Mouse (Mus musculus) kidney, embryonic 14.5 days (tissue): Measurements from ENCODE around the gene Aqr. TPM values are rescaled to one million over a fixed set of nuclear protein-coding genes. Genes with fewer than 3 reads are reported as not detected.

Experiments
- microRNA-seq: library from miRNA; unstranded; fragments of <30 nt; microRNA quantifications from one replicate; pipeline ENCODE4, GENCODE M21; 2016
- polyA plus RNA-seq: library from polyadenylated mRNA; unstranded; fragments of >200 nt; fragmentation: Nextera tagmentation; extraction: Ambion mirVana; gene quantifications from 2 replicates; pipeline ENCODE4 v1.2.1, GENCODE M21; 2014

Aqr gene
- polyA plus RNA-seq, 1 experiment from 2014 or later, result 59.5 TPM

Small RNAs within 50 kb of the gene (microRNA-seq; reads per million reads assigned to microRNA genes)
- not detected for gene Mir7002

Other genes with a start within 250 kb of the Aqr start
- not detected in 2 replicates for gene Gjd2, start 173.4 kb downstream of the Aqr start, polyA plus RNA-seq
- 12.3 and 12.6 TPM in 2 replicates for gene Actc1, start 133.5 kb downstream of the Aqr start, polyA plus RNA-seq
- 8.4 and 10.8 TPM in 2 replicates for gene Zfp770, start 14.4 kb upstream of the Aqr start, polyA plus RNA-seq